Mouse (Mus musculus) spleen, adult 18-20 months (tissue): ENCODE measurements around the gene Nenf.

ENCODE experiments used
- DNase-seq, 2 experiments: peaks; one replicate each; pipeline ENCODE4 v3.0.0; 2022; ENCODE audit warnings: mixed read lengths in 2 of 2

Nenf gene

GRCm38 (mm10) chr1:191281171-191281570 is 36.8 kb downstream of the Nenf start:
- DNase-seq, result no peak

GRCm38 (mm10) chr1:191278324-191278723 is 39.7 kb downstream of the Nenf start:
- no peak for DNase-seq

GRCm38 (mm10) chr1:191277549-191278059 is 40.4 kb downstream of the Nenf start:
- DNase-seq, result no peak

- no peak for DNase-seq
Observed at GRCm38 (mm10) chr1:191276181-191276580, 41.8 kb downstream of the Nenf start.

GRCm38 (mm10) chr1:191275527-191275926 is 42.5 kb downstream of the Nenf start:
- peak; percentile 52 to 80 for DNase-seq

GRCm38 (mm10) chr1:191272660-191273059 is 45.3 kb downstream of the Nenf start:
- DNase-seq, result no peak

GRCm38 (mm10) chr1:191269648-191269952 is 48.4 kb downstream of the Nenf start:
- DNase-seq, result no peak

GRCm38 (mm10) chr1:191268797-191269647 is 49.0 kb downstream of the Nenf start:
- no peak for DNase-seq

GRCm38 (mm10) chr1:191267856-191268255 is 50.1 kb downstream of the Nenf start:
- no peak for DNase-seq

GRCm38 (mm10) chr1:191267162-191267561 is 50.8 kb downstream of the Nenf start:
- DNase-seq, result no peak

GRCm38 (mm10) chr1:191263471-191263870 is 54.5 kb downstream of the Nenf start:
- DNase-seq, result no peak

GRCm38 (mm10) chr1:191261861-191262260 is 56.1 kb downstream of the Nenf start:
- no peak for DNase-seq

GRCm38 (mm10) chr1:191259661-191260060 is 58.3 kb downstream of the Nenf start:
- DNase-seq, result no peak

- DNase-seq, result no peak
Observed at GRCm38 (mm10) chr1:191259121-191259520, 58.9 kb downstream of the Nenf start.

- DNase-seq, result no peak
Observed at GRCm38 (mm10) chr1:191258521-191258920, 59.5 kb downstream of the Nenf start.

GRCm38 (mm10) chr1:191257981-191258380 is 60.0 kb downstream of the Nenf start:
- DNase-seq, result no peak

GRCm38 (mm10) chr1:191257351-191257771 is 60.6 kb downstream of the Nenf start:
- no peak for DNase-seq
